Mouse (Mus musculus): Measurements from ENCODE around the gene Dgcr2.

- no peak for TF ChIP-seq POLR2A (IDR thresholded peaks at IDR 0.05; ENCODE audit: low read depth, low read length)
- no peak for TF ChIP-seq CTCF (conservative IDR thresholded peaks at IDR 0.05; ENCODE audit: insufficient read depth, insufficient read length, low read depth, low read length)
Observed at GRCm38 (mm10) chr16:17853263-17853662, 45.1 kb downstream of the Dgcr2 start.
